Mouse (Mus musculus) forebrain, embryonic 13.5 days (tissue): ENCODE data around the gene Olfr402. TPM values are rescaled to one million over a fixed set of nuclear protein-coding genes. Genes with fewer than 3 reads are reported as not detected.
"Not testable (repeated sequence)": the region's sequence is repeated elsewhere in the genome, so short reads cannot be mapped to it uniquely, and the experiment has no call there.

Source experiments
- ATAC-seq: fragments of 200-750 bp; cut with Nextera tagmentation; 2 replicates; pipeline ENCODE4 v1.8.0; 2017
- H3K27ac ChIP-seq: fragments of 300-500 bp; sonication (generic); 2 replicates; pipeline ENCODE4 v1.5.1; 2015; ENCODE audit warnings: inconsistent platforms, mild to moderate bottlenecking, moderate library complexity
- H3K27me3 ChIP-seq: fragments of 300-500 bp; sonication (generic); 2 replicates; pipeline ENCODE4 v1.6.1; 2015; ENCODE audit warnings: mild to moderate bottlenecking, inconsistent platforms
- H3K36me3 ChIP-seq: fragments of 300-500 bp; sonication (generic); 2 replicates; pipeline ENCODE4 v1.6.1; 2015; ENCODE audit warnings: mild to moderate bottlenecking, inconsistent platforms; ENCODE audit not compliant: poor library complexity, severe bottlenecking
- H3K4me1 ChIP-seq: fragments of 300-500 bp; sonication (generic); 2 replicates; pipeline ENCODE4 v1.6.1; 2015; ENCODE audit warnings: inconsistent platforms
- H3K4me2 ChIP-seq: fragments of 300-500 bp; sonication (generic); 2 replicates; pipeline ENCODE4 v1.6.1; 2015; ENCODE audit warnings: inconsistent platforms, mild to moderate bottlenecking, moderate library complexity
- H3K4me3 ChIP-seq: fragments of 300-500 bp; sonication (generic); 2 replicates; pipeline ENCODE4 v1.5.1; 2015; ENCODE audit warnings: mild to moderate bottlenecking, inconsistent platforms
- H3K9ac ChIP-seq: fragments of 300-500 bp; sonication (generic); 2 replicates; pipeline ENCODE4 v1.6.1; 2015; ENCODE audit warnings: mild to moderate bottlenecking, inconsistent platforms
- H3K9me3 ChIP-seq: fragments of 300-500 bp; sonication (generic); replicated peaks from 2 replicates; pipeline ENCODE4 v1.6.1; 2016; ENCODE audit warnings: inconsistent platforms
- WGBS: fragments of 180-500 bp; shearing (Covaris S2); methylation state at CpG from one replicate; pipeline ENCODE4 v1.1.7; 2015; 5-methylcytosine and 5-hydroxymethylcytosine counted together
- polyA plus RNA-seq: library from polyadenylated mRNA; unstranded; fragments of >200 nt; fragmentation: Nextera tagmentation; extraction: Ambion mirVana; gene quantifications from 2 replicates; pipeline ENCODE4 v1.2.1, GENCODE M21; 2015

Gene Olfr402
- polyA plus RNA-seq = not detected in 2 replicates

DNA sequence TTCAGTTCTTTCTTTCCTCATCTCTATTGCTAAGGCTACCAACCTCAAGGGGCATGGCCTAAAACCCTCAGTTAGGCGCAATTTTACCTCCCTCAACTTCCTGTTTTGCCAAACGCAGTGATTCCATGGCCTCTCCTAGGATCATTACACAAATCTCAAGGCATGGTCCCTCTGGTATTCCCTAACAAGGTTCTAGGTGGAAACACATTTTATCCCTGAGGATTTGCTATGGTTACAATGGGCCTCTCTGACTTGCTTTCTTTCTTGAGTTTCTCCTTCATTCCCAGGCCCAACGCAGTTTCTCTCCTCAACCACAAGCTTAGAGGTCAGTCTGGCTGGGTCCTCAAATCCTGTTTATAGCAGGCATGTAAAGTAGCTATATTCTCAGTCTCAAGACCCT is at the start of gene Olfr402:
Olfr402 (plus strand) TSS at position 301 of the 400 bp plus-strand sequence.
- peaks cover 59% of the 10 kb centered on the region for H3K9me3 ChIP-seq
- WGBS = 64% methylated on average over 3 of the region's 3 CpGs

GRCm38 (mm10) chr11:74105066-74105465 is 48.3 kb upstream of the Olfr402 start:
- Histone ChIP-seq H3K9me3 (peaks cover 34% of the 10 kb centered on the region), H3K4me3 (no peak overlapping the region), H3K36me3 (no peaks in the 10 kb centered on the region), H3K27me3 (no peaks in the 10 kb centered on the region), H3K9ac (no peak overlapping the region), H3K4me1 (no peaks in the 10 kb centered on the region), H3K27ac (no peak overlapping the region), H3K4me2 (no peak overlapping the region)
- WGBS = 45% methylated on average over 5 of the region's 5 CpGs
- no peak for ATAC-seq

More for the DNA sequence above, at the start of gene Olfr402:
- no peaks in the 10 kb centered on the region for H3K27me3 ChIP-seq
- no peak within 1 kb of the TSS for H3K4me2 ChIP-seq
- H3K4me3 ChIP-seq = no peak within 1 kb of the TSS
- H3K9ac ChIP-seq = no peak within 1 kb of the TSS
- H3K27ac ChIP-seq = no peak within 1 kb of the TSS
- no peaks in the 10 kb centered on the region for H3K4me1 ChIP-seq
- no peaks in the 10 kb centered on the region for H3K36me3 ChIP-seq
- ATAC-seq = no peak

DNA sequence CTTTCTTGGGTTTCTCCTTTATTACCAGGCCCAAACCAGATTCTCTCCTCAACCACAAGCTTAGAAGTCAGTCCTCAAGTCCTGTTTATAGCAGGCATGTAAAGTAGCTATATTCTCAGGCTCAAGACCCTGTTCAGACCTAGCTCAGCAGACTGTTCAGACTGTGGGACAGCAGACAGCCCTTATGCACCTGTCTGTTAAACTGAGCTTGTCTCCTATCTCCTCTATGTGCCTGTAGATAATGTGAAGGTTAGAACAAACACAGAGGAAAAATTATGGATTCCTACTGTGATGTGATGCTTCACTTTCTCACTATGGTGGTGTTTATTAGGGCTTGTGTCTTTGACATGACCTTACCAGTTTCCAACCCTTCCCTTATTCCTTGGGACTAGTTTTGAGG is 39.9 kb upstream of the Olfr402 start, which contains the start of gene Olfr401:
Olfr401 (plus strand) TSS at position 301 of the 400 bp plus-strand sequence.
- H3K4me3 ChIP-seq = no peak within 1 kb of the TSS
- H3K9me3 ChIP-seq = peaks cover 22% of the 10 kb centered on the region
- no peaks in the 10 kb centered on the region for H3K4me1 ChIP-seq
- no peaks in the 10 kb centered on the region for H3K36me3 ChIP-seq
- H3K27me3 ChIP-seq = no peaks in the 10 kb centered on the region
- H3K4me2 ChIP-seq = no peak within 1 kb of the TSS
- H3K9ac ChIP-seq = no peak within 1 kb of the TSS
- no peak within 1 kb of the TSS for H3K27ac ChIP-seq
- no peak for ATAC-seq

- H3K36me3 ChIP-seq, H3K4me3 ChIP-seq, ATAC-seq, H3K27me3 ChIP-seq, H3K4me2 ChIP-seq, H3K4me1 ChIP-seq, H3K9ac ChIP-seq, H3K27ac ChIP-seq: not testable (repeated sequence)
- H3K9me3 ChIP-seq = peaks cover 66% of the 10 kb centered on the region
- WGBS = 37% methylated on average over 1 of the region's 1 CpGs
Measured at GRCm38 (mm10) chr11:74140001-74140400, 13.3 kb upstream of the Olfr402 start.

- peaks cover 84% of the 10 kb centered on the region for H3K9me3 ChIP-seq
Measured at GRCm38 (mm10) chr11:74145866-74146265, 7.5 kb upstream of the Olfr402 start.

GRCm38 (mm10) chr11:74168771-74169170 is 15.4 kb downstream of the Olfr402 start:
- Histone ChIP-seq H3K4me2 (no peak overlapping the region), H3K4me3 (no peak overlapping the region), H3K4me1 (no peaks in the 10 kb centered on the region), H3K36me3 (no peaks in the 10 kb centered on the region), H3K27me3 (no peaks in the 10 kb centered on the region), H3K27ac (no peak overlapping the region), H3K9ac (no peak overlapping the region), H3K9me3 (peaks cover 12% of the 10 kb centered on the region)
- ATAC-seq = no peak

More at GRCm38 (mm10) chr11:74145866-74146265, 7.5 kb upstream of the Olfr402 start:
- H3K4me2 ChIP-seq = no peak overlapping the region
- no peaks in the 10 kb centered on the region for H3K4me1 ChIP-seq
- no peak overlapping the region for H3K4me3 ChIP-seq
- no peaks in the 10 kb centered on the region for H3K27me3 ChIP-seq
- no peaks in the 10 kb centered on the region for H3K36me3 ChIP-seq
- H3K27ac ChIP-seq = no peak overlapping the region
- no peak for ATAC-seq
- no peak overlapping the region for H3K9ac ChIP-seq

- Histone ChIP-seq H3K4me1 (no peaks in the 10 kb centered on the region), H3K4me3 (no peak overlapping the region), H3K27ac (no peak overlapping the region), H3K9ac (no peak overlapping the region), H3K27me3 (no peaks in the 10 kb centered on the region), H3K36me3 (no peaks in the 10 kb centered on the region), H3K9me3 (peaks cover 39% of the 10 kb centered on the region), H3K4me2 (no peak overlapping the region)
- ATAC-seq = no peak
- WGBS = 84% methylated on average over 4 of the region's 4 CpGs
Measured at GRCm38 (mm10) chr11:74183168-74183567, 29.8 kb downstream of the Olfr402 start.

- Histone ChIP-seq H3K36me3 (no peaks in the 10 kb centered on the region), H3K9me3 (peaks cover 44% of the 10 kb centered on the region), H3K27me3 (no peaks in the 10 kb centered on the region), H3K4me1 (no peaks in the 10 kb centered on the region), H3K4me2 (no peak overlapping the region), H3K9ac (no peak overlapping the region), H3K27ac (no peak overlapping the region), H3K4me3 (no peak overlapping the region)
- ATAC-seq = no peak
- WGBS = 84% methylated on average over 4 of the region's 4 CpGs
Measured at GRCm38 (mm10) chr11:74183745-74184144, 30.4 kb downstream of the Olfr402 start.

DNA sequence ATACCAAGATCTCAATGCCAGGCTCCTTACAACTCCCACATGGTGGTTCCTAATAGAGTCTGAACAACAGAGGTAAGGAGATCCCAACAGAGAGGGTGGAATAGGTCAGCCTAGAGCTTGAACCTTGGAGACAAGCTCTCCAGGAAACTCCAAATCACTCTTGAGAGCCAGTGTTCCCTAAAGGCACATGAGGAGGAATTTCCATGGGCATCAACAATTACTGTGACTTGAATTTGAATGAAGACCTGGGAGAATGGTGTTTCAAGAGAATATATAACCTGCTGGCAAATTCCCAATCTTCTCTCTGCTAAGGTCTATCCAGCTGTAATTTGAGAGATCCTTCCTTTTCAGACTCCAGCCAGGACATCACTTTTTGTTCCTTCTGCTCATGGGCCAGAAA is 32.6 kb downstream of the Olfr402 start, which contains the start of gene Olfr403:
Olfr403 (plus strand) TSS at position 301 of the 400 bp plus-strand sequence.
- Histone ChIP-seq H3K4me1 (no peaks in the 10 kb centered on the region), H3K27ac (no peak within 1 kb of the TSS), H3K9me3 (peaks cover 36% of the 10 kb centered on the region), H3K36me3 (no peaks in the 10 kb centered on the region), H3K27me3 (no peaks in the 10 kb centered on the region), H3K4me2 (no peak within 1 kb of the TSS), H3K4me3 (no peak within 1 kb of the TSS), H3K9ac (no peak within 1 kb of the TSS)
- no peak for ATAC-seq

Other genes with a start within 250 kb of the Olfr402 start
- gene Olfr395, start 244.2 kb upstream of the Olfr402 start, polyA plus RNA-seq = not detected in 2 replicates
- gene Olfr23, start 216.9 kb upstream of the Olfr402 start, polyA plus RNA-seq = not detected in 2 replicates
- gene Olfr397, start 192.7 kb upstream of the Olfr402 start, polyA plus RNA-seq = not detected in 2 replicates
- not detected in 2 replicates for gene Olfr398, start 163.1 kb upstream of the Olfr402 start, polyA plus RNA-seq
- not detected in 2 replicates for gene Olfr139, start 97.0 kb upstream of the Olfr402 start, polyA plus RNA-seq
- gene Olfr399, start 96.9 kb upstream of the Olfr402 start, polyA plus RNA-seq = not detected in 2 replicates
- not detected in 2 replicates for gene Zfp616, start 83.6 kb upstream of the Olfr402 start, polyA plus RNA-seq
- not detected in 2 replicates for gene Olfr401, start 39.8 kb upstream of the Olfr402 start, polyA plus RNA-seq
- gene Olfr403, start 32.7 kb downstream of the Olfr402 start, polyA plus RNA-seq = not detected in 2 replicates
- not detected in 2 replicates for gene Olfr43, start 57.9 kb downstream of the Olfr402 start, polyA plus RNA-seq
- gene Olfr406, start 106.3 kb downstream of the Olfr402 start, polyA plus RNA-seq = not detected in 2 replicates
- gene Olfr59, start 130.2 kb downstream of the Olfr402 start, polyA plus RNA-seq = not detected in 2 replicates
- gene Olfr410, start 184.5 kb downstream of the Olfr402 start, polyA plus RNA-seq = not detected in 2 replicates
- not detected in 2 replicates for gene Olfr411, start 199.1 kb downstream of the Olfr402 start, polyA plus RNA-seq
- not detected in 2 replicates for gene Olfr412, start 208.5 kb downstream of the Olfr402 start, polyA plus RNA-seq